Mouse (Mus musculus): ENCODE measurements at regions not wholly inside any gene's neighbourhood (a gene's known extent, or its start where the extent isn't known, plus 50 kb on each side); places are given as distances from the start of the nearest gene placed in this dataset.

DNA sequence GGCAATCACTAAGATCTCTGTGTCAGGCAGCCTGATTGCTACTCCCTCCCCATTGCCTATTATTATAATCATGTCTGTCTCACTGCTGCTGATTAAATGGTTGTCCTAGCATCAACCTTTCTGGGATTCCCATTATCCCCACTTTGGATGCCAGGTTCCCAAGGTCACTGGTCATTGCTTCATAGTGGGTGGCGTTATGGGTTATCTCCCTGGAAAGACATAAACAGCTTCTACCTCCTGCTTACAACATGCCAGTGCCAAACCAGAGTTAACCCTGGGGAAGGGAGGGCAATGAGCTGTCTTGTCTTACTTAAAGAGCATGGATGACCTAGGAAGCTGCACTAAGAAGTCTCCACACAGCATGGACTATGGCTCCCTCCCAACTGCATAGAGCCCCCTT lies 136.9 kb downstream of the Uaca start:
- no peak for DNase-seq (ENCODE audit: low read depth, low spot score)

DNA sequence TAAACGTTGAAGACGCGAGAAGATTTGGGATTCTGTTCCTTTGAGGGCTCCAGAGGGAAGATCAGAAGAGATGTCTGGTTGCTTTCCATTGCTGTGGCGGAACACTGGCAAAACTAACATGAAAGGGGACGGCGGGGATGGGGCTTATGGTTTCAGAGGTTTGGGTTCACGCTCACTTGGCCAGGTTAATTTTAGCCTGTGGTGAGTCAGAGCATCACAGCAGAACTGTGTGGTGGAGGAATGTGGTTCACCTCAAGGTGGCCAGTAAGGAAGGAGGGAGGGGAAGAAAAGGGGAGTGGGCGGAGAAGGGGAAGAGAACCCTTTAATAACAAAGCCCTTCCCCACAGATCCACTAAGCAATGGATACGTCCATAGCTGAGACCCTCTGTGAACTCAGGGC lies 142.6 kb downstream of the Uaca start:
- no peak for DNase-seq (ENCODE audit: low read depth, low spot score)

DNA sequence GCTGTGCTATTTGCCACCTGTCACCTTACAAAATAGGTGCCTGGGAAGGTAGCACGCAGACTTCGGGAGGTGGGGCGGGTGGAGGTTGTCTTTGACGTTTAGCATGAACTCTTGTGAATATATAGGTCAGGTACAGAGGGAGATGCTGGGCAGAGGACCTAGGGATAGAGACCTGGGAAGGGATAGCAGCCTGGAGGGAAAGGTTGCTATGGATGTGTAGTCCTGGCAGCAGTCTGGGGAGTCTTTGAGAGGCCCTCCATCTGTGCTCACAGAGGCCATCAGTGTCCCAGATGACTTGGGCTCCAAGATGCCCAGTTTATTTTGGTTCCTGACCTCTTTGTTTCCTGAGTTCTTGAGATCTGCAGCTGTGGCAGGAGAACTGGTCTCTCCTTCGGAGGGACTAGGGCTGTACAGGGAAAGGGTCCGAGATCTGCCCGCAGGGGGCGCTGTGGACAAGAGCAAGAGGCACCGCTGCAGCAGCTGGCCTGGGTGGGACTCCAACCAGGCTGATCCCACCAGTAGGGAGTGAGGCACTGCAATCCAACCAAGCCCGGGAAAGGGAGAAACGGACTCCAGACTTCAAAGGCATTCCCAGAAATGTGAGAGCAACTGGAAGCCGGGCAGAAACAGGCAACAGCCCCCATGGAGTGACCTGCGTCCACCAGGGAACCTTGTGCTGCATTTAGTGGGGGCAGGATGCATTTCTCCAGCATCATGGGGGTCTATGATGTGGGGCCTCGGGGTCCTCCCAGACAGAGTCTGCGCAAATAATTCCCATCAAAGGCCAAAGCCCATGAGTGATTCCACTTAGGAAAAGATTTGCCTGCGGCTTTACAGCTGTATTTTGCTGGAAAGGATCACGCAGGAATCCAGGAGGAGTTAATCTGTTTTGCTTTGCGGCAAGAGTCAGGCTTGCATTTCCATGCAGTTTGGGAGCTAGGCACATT lies 145.8 kb downstream of the Uaca start:
- DNase-seq (ENCODE audit: low read depth, low spot score), result no peak

DNA sequence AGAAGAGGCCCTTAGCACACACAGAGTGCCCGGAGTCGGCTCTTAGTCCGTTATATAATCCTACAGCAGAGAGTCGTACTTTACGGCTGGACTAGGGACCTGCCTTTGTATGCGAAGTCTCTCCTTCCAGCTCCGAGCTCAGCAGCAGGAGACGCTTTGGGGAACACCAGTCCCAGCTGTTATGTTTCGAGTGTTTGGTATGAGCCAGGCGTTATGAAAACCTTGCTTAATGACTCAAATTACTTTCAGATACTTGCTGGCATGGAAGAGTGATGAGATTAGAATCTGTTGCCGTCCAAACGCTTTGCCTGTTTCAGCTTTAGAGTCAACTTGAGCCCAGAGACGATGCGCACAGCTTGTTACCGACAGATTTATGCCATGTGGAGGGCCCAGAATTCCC lies 153.0 kb downstream of the Uaca start:
- DNase-seq (ENCODE audit: low read depth, low spot score), result no peak

DNA sequence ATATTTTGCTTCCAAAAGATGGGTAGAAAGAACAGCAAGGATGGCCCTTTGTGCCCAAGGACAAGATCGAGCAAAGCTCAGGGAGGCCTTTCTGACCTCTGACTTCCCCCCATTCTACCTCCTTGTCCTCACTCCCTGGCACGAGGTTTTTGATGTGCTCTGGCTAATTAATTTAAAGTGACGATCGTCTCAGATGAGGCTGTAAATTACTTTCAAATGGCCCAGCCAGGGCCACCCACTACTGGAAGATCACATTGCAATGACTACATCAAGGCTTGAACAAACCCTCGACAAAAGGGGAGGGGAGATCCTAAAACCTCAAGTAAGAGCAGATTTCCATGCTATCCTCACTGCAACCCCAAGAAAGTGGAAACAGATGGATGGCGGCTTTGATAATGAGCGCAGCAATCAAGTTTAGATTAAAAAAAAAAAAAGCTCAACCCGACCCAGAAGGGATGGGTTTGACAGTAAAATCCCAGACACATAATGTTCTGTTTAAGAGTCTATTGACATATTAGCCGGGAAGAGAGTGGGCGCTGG lies 154.3 kb downstream of the Uaca start:
- DNase-seq (ENCODE audit: low read depth, low spot score), result no peak

DNA sequence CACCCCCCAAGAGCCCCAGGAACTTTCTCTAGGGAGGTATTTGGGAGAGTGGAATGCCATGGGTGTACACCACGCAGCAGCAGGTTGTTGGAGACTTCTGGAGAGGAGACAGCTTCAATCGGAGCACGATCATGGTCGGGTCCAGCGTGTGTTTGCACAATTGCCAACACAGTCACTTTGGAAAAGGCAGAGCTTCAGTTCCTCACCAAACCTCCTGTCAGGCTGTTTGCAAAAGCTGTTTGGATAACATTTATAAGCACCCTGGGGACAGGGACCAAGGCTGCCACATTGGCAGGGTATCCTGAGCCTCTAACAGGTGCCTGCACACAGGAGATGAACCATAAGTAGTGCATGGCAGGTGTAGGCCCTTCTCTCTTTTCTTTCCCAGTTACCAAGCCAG lies 155.8 kb downstream of the Uaca start:
- no peak for DNase-seq (ENCODE audit: low read depth, low spot score)

DNA sequence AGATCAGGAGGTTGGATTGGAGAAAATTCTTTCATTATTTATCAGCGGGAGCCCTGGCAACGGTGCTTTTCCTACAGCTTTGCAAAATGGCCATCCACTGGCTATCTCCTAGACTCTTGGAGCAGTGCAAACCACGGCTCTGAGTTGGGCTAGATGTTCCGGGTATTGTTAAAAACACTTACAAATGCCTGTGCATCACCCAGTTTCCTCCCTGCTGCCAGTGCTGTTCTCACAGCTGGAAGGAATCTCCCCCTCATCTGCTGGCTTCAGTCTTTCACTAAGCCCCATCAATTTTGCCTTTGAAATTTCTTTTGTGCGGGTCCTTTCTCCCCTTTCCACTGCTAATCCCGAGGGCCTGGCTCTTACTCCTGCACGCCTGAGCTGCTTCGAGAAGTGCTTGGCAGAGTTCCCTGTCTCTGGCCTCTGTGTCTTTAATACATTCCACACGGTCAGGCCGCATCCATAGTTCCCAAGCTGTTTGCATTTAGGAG lies 156.8 kb downstream of the Uaca start:
- no peak for DNase-seq (ENCODE audit: low read depth, low spot score)

DNA sequence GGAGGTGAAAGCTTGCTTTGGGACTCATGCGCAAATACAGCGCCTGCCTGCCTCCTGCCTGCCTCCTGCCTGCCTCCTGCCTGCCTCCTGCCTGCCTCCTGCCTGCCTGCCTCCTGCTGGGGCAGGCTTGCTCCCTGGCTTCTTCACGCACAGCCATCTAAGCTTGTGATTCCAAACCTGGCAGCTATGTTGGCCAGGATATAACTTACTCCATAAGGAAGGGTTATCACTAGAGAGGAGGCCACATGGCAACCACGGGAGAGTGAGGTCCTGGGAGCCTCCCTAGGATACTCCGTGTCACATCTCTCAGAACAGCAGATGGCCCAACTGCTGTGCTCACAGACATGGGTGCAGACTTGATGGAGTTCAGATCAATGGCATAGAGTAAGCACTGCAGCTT lies 163.1 kb downstream of the Uaca start:
- DNase-seq (ENCODE audit: low read depth, low spot score), result no peak

DNA sequence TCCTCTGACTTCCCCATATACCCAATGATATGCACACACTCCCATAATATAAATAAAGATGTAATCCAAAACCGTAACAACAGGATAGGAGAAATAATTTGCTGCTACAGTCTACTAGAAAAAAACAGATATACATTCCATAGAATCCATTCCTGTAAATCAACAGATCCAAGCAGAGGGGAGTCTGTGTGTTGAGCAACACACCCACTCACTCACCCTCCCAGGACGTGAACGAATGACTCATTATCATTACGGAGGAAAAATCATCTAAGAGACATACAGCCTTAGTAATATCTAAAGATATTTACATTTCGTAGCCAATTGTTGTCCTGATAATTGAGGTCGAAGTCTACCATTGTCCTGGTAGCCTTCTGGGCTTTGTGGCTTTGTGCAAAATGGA lies 165.2 kb downstream of the Uaca start:
- no peak for DNase-seq (ENCODE audit: low read depth, low spot score)

DNA sequence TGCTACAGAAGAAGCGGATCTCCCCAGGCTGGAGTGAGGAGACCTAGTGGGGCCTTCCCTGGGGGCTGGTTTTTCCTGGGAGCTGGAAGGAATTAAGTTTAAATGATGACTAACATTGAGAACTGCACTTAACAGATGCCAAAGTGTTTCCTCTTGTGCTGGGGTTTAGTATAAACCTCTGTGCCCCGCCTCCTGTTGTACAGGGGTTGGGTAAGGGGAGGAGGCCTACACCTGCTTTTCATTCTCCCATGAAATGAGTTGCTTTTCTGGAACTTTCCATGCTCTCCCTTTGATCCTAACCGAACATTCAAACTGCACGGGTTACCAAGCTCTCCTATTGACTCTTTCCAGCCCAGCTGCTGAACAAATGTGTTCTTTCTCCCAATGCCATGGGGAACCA lies 167.7 kb downstream of the Uaca start:
- DNase-seq (ENCODE audit: low read depth, low spot score), result no peak

DNA sequence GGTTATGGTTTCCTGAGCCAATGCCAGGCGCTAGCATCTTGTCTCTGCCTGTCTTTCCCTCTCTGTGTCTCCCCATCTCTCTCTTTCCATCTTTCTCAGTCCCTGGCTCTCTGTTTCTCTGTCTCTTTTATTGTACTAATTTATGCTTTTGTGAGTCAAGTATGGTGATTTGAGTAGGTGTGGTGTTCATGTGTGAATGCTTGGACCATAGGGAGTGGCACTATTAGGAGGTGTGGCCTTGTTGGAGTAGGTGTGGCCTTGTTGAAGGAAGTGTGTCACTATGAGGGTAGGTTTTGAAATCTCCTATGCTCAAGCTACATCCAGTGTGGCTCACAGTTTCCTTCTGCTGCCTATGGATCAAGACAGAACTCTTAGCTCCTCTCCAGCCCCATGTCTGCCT lies 171.3 kb downstream of the Uaca start:
- DNase-seq (ENCODE audit: low read depth, low spot score), result no peak

DNA sequence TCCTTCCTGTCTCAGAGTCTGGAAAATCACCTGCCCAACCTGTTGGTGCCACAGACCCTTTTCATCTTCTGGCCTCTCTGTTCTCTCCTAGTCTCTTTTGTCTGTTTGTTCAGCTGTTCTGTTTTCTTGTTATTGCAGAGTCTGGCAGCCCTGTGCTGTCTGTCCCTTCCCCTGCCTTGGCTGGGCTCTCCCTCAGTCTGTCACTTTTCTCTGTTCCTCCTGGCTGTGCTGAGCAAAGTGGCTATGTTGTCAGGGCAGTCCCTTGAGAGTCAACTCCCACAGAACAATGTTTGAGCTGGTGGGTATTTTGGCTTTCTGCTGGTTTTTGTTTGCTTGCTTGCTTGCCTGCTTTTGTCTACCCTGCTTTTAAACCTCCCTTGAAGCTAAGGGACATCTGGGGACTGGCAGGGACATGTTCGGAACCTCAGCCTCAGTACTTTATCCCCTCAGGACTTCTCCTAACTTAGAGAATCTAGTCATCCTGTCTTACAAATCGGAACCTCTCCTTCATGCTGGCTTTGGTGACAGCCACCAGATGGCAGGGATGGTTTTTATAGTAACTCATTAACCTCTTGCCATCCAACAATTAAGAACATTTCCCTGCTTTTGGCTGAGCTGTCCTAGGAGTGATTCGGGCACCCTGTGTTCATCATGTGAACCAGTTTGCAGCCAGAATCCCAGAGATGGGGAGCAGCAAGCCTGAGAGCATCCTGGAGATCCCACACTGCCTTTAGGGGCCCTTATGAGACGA lies 174.1 kb downstream of the Uaca start:
- DNase-seq (ENCODE audit: low read depth, low spot score), result no peak

DNA sequence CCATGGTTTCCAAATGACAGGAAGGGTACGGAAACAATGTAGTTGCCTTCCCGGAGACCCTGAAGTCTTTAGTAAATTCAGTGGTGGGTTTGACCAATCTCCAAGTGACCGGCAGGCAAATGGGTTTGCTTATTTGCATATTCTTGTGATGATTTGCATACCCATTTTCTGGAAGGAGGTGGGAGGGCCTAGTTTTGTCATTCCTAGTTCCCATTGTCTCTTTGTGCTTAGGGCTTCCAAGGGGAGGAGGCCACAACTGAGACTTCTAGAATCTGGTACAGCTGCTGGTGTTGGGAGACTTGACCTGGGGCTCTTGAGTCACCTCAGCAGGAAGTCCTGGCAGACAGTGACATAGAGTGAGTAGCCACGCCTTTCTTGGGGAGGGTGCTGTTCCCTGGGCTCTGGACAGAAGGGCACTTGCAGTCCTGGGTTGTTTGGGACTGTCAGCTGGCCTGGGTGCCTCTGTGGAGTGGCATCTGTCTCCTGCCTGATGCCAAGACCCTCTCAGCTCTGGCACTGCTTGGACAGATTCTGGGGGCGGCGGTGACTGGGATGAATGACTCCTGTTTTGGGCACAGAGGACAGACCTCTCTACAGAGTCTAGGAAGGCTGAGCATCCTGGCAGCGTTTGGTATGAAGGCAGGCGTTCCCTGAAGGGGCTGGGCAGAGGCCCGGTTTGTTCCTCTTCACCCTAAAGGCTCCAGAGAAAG lies 178.0 kb downstream of the Uaca start:
- no peak for DNase-seq (ENCODE audit: low read depth, low spot score)

DNA sequence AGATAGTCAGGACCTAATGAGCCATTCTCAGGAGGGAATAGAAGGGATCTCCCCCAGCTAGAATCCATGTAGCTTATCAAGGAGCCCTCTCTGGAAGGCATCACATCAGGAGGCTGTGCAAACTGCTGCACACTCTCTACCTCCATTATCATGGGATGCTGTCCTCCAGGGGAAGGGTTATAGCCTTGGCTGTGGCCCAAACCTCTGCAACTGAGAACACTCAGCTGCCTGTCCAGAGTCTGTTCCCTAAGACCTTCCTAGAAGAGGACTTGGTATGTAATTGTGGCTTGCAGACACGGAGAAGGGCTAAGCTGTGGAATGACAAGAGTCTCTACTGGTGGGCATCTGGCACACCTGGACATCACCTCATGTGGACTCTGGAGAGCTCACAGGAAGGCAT lies 180.2 kb downstream of the Uaca start:
- no peak for DNase-seq (ENCODE audit: low read depth, low spot score)

DNA sequence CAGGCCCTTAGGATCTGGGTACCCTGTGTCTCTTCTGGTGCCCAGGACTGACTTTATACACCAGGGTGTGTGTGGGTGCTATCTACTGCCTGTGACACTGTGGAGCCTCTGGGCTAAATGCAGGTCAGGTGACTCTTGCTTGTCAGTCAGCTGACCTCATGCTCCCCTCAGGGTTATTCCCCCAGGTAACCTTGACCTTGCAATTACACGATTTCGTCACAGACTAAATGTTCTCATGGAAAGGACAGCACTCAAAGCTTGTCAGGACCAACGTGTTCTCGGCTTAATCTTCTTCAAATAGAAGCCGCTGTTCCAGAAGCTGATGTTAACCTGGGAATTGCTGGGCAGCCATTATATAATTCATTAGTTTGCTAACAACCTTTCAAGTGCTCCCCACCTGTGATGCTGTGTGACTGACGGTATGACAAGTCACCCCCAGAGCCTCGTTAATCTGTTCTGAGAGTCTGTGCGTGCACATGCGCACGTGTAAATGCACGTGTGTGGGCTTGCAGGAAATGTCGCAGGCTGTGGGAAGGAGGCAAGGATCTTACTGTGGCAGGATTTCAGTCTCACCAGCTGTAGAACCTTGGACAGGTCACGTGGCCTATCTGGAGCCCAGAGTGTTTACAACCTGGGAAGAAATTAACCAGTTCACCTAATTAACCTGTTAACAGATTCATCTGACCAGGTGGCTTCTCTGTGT lies 188.2 kb downstream of the Uaca start:
- no peak for DNase-seq (ENCODE audit: low read depth, low spot score)

DNA sequence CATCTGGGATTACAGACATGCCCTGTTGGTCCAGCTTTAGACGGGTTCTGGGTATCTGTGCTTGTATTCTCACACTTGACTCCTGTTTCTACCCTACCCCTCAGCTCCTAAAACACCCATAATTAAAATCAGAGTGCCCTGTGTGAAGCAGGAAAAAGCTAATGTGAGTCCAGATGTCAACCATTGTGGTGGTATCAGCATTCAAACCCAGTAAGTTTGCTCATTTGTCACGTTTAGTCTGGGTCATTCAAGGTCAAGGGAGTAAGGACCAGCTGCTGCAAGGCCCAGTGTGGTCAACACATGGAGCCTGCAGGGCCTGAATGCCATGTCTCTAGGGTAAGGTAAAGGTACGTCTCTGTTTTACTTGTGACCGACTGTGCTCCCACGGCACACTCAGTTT lies 188.9 kb downstream of the Uaca start:
- DNase-seq (ENCODE audit: low read depth, low spot score), result no peak

DNA sequence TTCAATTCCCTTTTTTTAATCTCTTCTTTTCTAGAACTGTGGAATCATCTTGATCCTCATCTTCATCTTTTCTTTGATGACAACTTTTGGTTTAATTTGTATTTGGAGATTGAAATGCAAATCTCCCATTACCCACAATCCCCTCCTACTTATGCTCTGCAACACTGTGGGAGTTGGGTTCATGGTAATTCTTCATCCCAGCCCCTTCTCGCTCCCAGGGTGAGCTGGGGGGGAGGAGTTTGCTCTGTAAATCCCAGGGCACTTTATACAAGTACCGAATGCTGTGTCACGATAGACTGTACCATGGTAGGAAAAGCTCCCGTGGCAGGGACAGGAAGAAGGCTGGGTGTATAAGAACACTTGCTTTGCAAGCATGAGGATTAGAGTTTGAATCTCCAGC lies 193.8 kb downstream of the Uaca start:
- no peak for DNase-seq (ENCODE audit: low read depth, low spot score)

DNA sequence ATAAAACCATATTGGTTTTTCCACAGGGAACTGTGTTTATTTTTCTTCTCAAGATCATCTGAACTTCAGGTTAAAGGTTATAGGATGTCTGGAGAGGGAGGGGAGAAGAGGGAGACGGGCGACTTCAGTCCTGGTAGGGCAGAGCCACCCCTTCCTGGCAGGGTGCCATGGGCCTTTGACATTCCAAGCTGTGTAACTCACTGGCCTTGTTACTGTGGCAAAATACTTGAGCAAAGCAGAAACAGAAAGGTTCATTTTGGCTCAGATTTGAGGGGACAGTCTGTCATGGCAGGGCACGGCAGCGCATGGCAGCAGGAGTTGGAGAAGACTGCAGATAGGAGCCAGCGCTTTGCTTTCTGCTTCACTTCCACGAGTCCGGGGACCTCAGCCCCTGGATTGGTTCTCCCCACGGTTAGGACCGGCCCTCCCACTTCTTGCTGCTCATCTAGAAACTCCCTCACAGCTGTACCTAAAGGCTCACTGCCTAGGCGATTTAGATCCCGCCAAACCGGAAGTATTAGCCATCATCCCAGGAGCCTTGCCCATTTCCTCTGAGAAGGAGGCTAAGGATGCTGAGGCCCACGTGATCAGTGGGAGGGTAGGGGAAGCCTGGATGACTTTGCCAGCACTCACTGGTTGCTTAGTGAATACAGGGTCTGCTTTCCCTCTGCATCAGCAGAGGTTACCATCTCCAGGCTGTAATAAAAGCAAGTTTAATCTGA lies 195.5 kb downstream of the Uaca start:
- no peak for DNase-seq (ENCODE audit: low read depth, low spot score)

DNA sequence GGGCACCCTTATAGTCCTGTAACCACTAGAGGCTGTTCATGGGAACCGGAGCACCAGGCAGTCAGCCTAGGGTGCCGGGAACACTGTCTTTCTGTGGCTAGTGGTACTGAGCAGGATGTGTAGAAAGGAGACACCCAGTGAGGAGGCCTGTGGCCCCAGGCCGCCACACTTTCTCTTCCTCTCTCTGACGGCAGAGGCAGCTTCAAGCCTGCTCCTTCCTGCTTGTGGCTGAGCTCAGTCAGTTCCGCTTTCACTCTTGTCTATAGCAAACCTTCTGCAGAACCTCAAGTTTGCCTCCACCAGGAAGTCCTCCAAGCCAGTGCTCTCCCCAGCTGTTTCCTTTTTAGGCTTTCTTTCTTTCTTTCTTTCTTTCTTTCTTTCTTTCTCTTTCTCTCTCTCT lies 197.2 kb downstream of the Uaca start:
- DNase-seq (ENCODE audit: low read depth, low spot score), result no peak

DNA sequence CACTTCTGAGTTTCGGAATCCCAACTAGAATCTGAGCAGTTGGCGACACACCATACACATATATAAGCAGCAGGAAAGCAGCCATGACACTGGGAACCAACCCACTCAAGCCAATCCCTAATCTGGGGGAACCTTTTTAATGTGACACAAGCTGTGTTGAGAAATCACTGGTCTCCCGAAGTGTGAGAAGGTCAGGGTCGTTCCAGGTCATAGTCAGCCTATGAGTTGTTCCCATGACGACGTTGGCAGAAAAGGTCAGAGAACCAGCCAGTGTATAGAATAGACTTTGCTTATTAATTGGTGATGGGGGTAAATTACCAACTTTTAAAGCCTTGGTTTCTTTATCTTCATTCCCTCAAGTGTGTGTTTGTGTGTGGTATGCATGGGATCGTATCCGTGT lies 199.3 kb downstream of the Uaca start:
- DNase-seq (ENCODE audit: low read depth, low spot score), result no peak

DNA sequence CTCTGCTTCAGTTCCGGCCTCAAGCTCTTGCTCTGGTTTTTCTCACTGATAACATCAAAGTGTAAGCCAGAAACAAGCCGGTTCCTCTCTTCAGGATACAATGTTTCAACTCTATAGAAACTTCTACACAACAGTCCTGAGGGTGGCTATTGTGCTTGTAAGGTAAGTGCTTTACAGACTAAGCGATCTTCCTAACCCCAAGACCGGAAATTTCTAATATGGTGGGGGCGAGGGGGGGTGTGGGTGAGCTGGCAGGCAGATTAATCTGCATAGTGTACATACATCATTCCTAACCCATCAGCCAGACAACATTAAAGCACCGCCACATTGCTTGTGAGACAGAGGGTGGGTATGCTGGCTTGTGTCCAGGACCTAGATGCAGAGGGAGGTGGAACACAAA lies 200.8 kb downstream of the Uaca start:
- no peak for DNase-seq (ENCODE audit: low read depth, low spot score)

All from retina, adult 2 months (tissue).